Mouse (Mus musculus) midbrain, postnatal 0 days (tissue): ENCODE measurements around the gene Epsti1. TPM values are rescaled to one million over a fixed set of nuclear protein-coding genes. Genes with fewer than 3 reads are reported as not detected.

Source experiments
- ATAC-seq: fragments of 200-750 bp; cut with Nextera tagmentation; 2 replicates; pipeline ENCODE4 v1.8.0; 2017; ENCODE audit warnings: moderate number of reproducible peaks, mild to moderate bottlenecking, moderate TSS enrichment, moderate library complexity; ENCODE audit not compliant: low FRiP score
- DNase-seq: peaks from one replicate; pipeline ENCODE4 v3.0.0-alpha.2; 2015; ENCODE audit warnings: low spot score
- H3K27ac ChIP-seq: fragments of 300-500 bp; sonication (generic); 2 replicates; pipeline ENCODE4 v1.5.1; 2014; ENCODE audit warnings: low read depth, mild to moderate bottlenecking, low read length, mixed read lengths
- H3K27me3 ChIP-seq: fragments of 300-500 bp; sonication (generic); 2 replicates; pipeline ENCODE4 v1.6.1; 2014; ENCODE audit warnings: low read length, control low read depth, mixed read lengths; ENCODE audit not compliant: insufficient read depth
- H3K36me3 ChIP-seq: fragments of 300-500 bp; sonication (generic); 2 replicates; pipeline ENCODE4 v1.6.1; 2014; ENCODE audit warnings: low read length, control low read depth, mixed read lengths; ENCODE audit not compliant: insufficient read depth
- H3K4me1 ChIP-seq: fragments of 300-500 bp; sonication (generic); 2 replicates; pipeline ENCODE4 v1.6.1; 2014; ENCODE audit warnings: mild to moderate bottlenecking, control low read depth, antibody characterized with exemption, low read length, mixed read lengths; ENCODE audit not compliant: insufficient read depth
- H3K4me2 ChIP-seq: fragments of 300-500 bp; sonication (generic); 2 replicates; pipeline ENCODE4 v1.6.1; 2014; ENCODE audit warnings: low read depth, mild to moderate bottlenecking, low read length, mixed read lengths; ENCODE audit not compliant: poor library complexity, severe bottlenecking
- H3K4me3 ChIP-seq: fragments of 300-500 bp; sonication (generic); 2 replicates; pipeline ENCODE4 v1.5.1; 2014; ENCODE audit warnings: low read depth, mild to moderate bottlenecking, low read length, moderate library complexity
- H3K9ac ChIP-seq: fragments of 300-500 bp; sonication (generic); replicated peaks from 2 replicates; pipeline ENCODE4 v1.6.1; 2014; ENCODE audit warnings: mild to moderate bottlenecking, low read length, moderate library complexity, mixed read lengths; ENCODE audit not compliant: poor library complexity, severe bottlenecking
- H3K9me3 ChIP-seq: fragments of 300-500 bp; sonication (generic); 2 replicates; pipeline ENCODE4 v1.6.1; 2016; ENCODE audit warnings: low read length, control low read depth
- CTCF ChIP-seq: IDR thresholded peaks from 2 replicates; pipeline ENCODE4 v1.5.1; 2016; ENCODE audit warnings: antibody characterized with exemption, mild to moderate bottlenecking
- WGBS: fragments of 180-500 bp; shearing (Covaris S2); extraction: QIAGEN DNeasy Blood & Tissue Kit; methylation state at CpG from one replicate; pipeline ENCODE4 v1.1.7; 2014; 5-methylcytosine and 5-hydroxymethylcytosine counted together
- polyA plus RNA-seq: library from polyadenylated mRNA; unstranded; fragments of >200 nt; fragmentation: Nextera tagmentation; extraction: Ambion mirVana; gene quantifications from 2 replicates; pipeline ENCODE4 v1.2.1, GENCODE M21; 2015
- total RNA-seq: library from RNA; depleted of rRNA; stranded (reverse); fragments of >200 nt; gene quantifications from 2 replicates; pipeline ENCODE4 v1.2.3, GENCODE M21; 2014

Gene Epsti1
- total and polyA plus RNA-seq, 2 experiments from 2014 or later: 0.68 to 1.0 TPM

- DNase-seq (no peak), ATAC-seq (no peak)
- no peaks in the 10 kb centered on the region for H3K4me1 ChIP-seq
- 88% methylated on average over 3 of the region's 3 CpGs for WGBS
- no peak overlapping the region for H3K27ac ChIP-seq
- H3K27me3 ChIP-seq: no peaks in the 10 kb centered on the region
- no peak overlapping the region for H3K4me3 ChIP-seq
- TF ChIP-seq CTCF: no peak
- no peak overlapping the region for H3K9ac ChIP-seq
- H3K4me2 ChIP-seq: no peak overlapping the region
- no peaks in the 10 kb centered on the region for H3K9me3 ChIP-seq
- no peaks in the 10 kb centered on the region for H3K36me3 ChIP-seq
These were observed 30.4 kb downstream of the Epsti1 start for GRCm38 (mm10) chr14:77934431-77934830.

- Histone ChIP-seq H3K27me3 (no peaks in the 10 kb centered on the region), H3K4me2 (no peak overlapping the region), H3K9me3 (no peaks in the 10 kb centered on the region), H3K27ac (no peak overlapping the region), H3K4me1 (no peaks in the 10 kb centered on the region), H3K36me3 (no peaks in the 10 kb centered on the region), H3K9ac (no peak overlapping the region), H3K4me3 (no peak overlapping the region)
- ATAC-seq (no peak), DNase-seq (no peak)
- WGBS: 97% methylated on average over 1 of the region's 1 CpGs
- TF ChIP-seq CTCF: peak; percentile 22; the same call in 1 of the 2 replicates
These were observed 37.1 kb downstream of the Epsti1 start for GRCm38 (mm10) chr14:77941105-77941504.

GRCm38 (mm10) chr14:77942235-77942634 is 38.2 kb downstream of the Epsti1 start:
- 15% methylated on average over 9 of the region's 9 CpGs for WGBS
- TF ChIP-seq CTCF: peak; percentile 17
- Histone ChIP-seq H3K4me1 (no peaks in the 10 kb centered on the region), H3K4me2 (no peak overlapping the region), H3K27ac (no peak overlapping the region), H3K27me3 (no peaks in the 10 kb centered on the region), H3K9ac (no peak overlapping the region), H3K9me3 (no peaks in the 10 kb centered on the region), H3K36me3 (no peaks in the 10 kb centered on the region), H3K4me3 (no peak overlapping the region)
- ATAC-seq: no peak
- no peak for DNase-seq

- H3K4me2 ChIP-seq: peak overlapping the region; percentile 32
- no peak overlapping the region for H3K27ac ChIP-seq
- H3K4me1 ChIP-seq: no peaks in the 10 kb centered on the region
- no peaks in the 10 kb centered on the region for H3K36me3 ChIP-seq
- 19% methylated on average over 15 of the region's 15 CpGs for WGBS
- no peaks in the 10 kb centered on the region for H3K9me3 ChIP-seq
- ATAC-seq: no peak
- no peak for TF ChIP-seq CTCF
- peak; percentile 65 for DNase-seq
- H3K9ac ChIP-seq: no peak overlapping the region
- H3K27me3 ChIP-seq: no peaks in the 10 kb centered on the region
- H3K4me3 ChIP-seq: no peak overlapping the region
These were observed 38.9 kb downstream of the Epsti1 start for GRCm38 (mm10) chr14:77942793-77943558.

GRCm38 (mm10) chr14:77961741-77962140 is 57.7 kb downstream of the Epsti1 start:
- ATAC-seq (no peak), DNase-seq (no peak)
- Histone ChIP-seq H3K4me3 (no peak overlapping the region), H3K36me3 (no peaks in the 10 kb centered on the region), H3K4me1 (no peaks in the 10 kb centered on the region), H3K4me2 (no peak overlapping the region), H3K27me3 (peaks cover 4% of the 10 kb centered on the region; the same call in 1 of the 2 replicates), H3K9me3 (no peaks in the 10 kb centered on the region), H3K27ac (no peak overlapping the region), H3K9ac (no peak overlapping the region)
- TF ChIP-seq CTCF: no peak
- WGBS: 63% methylated on average over 6 of the region's 6 CpGs

GRCm38 (mm10) chr14:77963525-77963924 is 59.5 kb downstream of the Epsti1 start:
- Histone ChIP-seq H3K4me1 (no peaks in the 10 kb centered on the region), H3K9me3 (no peaks in the 10 kb centered on the region), H3K4me3 (no peak overlapping the region), H3K27ac (no peak overlapping the region), H3K27me3 (peaks cover under 1% of the 10 kb centered on the region; the same call in 1 of the 2 replicates), H3K36me3 (no peaks in the 10 kb centered on the region), H3K4me2 (no peak overlapping the region), H3K9ac (no peak overlapping the region)
- ATAC-seq: no peak
- TF ChIP-seq CTCF: no peak
- WGBS: 63% methylated on average over 7 of the region's 7 CpGs
- DNase-seq: no peak
